Mouse (Mus musculus) brain, embryonic 14.5 days (tissue): Measurements from ENCODE around the gene Cend1.

Experiments
- CTCF ChIP-seq: fragments of 200-500 bp; IDR thresholded peaks from 2 replicates; pipeline ENCODE4 v1.5.1; 2012; ENCODE audit warnings: inconsistent platforms, mild to moderate bottlenecking, moderate library complexity, borderline replicate concordance; ENCODE audit not compliant: insufficient read depth, insufficient read length; ENCODE audit errors: extremely low read depth
- POLR2A ChIP-seq: fragments of 200-500 bp; IDR thresholded peaks from 2 replicates; pipeline ENCODE4 v1.6.1; 2012; ENCODE audit warnings: mild to moderate bottlenecking, inconsistent platforms, borderline replicate concordance; ENCODE audit not compliant: poor library complexity, insufficient read depth, insufficient read length, severe bottlenecking; ENCODE audit errors: extremely low read depth

DNA sequence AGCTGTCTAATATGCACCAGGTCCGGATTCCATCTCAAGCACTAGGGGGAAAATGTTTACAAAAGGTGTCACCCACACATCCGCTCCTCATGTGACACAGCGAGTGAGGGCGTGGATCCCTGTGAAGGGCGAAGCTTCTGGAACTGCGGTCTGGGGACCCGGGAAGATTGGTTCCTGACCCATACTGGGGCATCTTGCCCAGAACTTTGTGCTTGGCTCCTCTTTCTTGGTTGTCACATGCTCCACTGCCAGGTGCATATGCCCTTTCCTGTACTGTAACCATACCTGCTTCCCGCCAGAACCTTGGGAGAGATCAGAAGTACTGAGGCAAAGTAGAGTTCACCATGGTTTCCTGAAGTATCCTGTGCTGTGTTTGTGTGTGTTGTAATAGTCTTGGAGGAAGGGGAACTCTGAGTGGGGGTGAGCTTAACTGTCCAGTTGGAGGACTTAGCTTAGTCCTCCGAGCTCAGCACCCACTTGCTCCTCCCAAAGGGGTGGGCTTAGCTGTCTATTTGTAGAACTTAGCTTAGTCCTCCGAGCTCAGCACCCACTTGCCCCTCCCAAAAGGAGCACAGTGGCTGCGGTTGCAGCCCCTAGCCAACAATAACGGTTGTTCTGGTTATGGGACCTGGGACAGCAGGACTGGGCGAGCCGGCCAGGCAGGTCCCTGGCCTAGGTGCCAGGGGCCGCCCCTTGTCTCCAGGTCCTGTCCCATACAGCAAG lies 31.3 kb upstream of the Cend1 start, which contains the start of gene Cracr2b:
- TF ChIP-seq POLR2A (no peak), CTCF (no peak)
